Mouse (Mus musculus): Measurements from ENCODE around the gene Anapc11. TPM values are rescaled to one million over a fixed set of nuclear protein-coding genes. Genes with fewer than 3 reads are reported as not detected.

The Anapc11 gene
- polyA plus RNA-seq, 1 experiment from 2014 or later, result 174 TPM

DNA sequence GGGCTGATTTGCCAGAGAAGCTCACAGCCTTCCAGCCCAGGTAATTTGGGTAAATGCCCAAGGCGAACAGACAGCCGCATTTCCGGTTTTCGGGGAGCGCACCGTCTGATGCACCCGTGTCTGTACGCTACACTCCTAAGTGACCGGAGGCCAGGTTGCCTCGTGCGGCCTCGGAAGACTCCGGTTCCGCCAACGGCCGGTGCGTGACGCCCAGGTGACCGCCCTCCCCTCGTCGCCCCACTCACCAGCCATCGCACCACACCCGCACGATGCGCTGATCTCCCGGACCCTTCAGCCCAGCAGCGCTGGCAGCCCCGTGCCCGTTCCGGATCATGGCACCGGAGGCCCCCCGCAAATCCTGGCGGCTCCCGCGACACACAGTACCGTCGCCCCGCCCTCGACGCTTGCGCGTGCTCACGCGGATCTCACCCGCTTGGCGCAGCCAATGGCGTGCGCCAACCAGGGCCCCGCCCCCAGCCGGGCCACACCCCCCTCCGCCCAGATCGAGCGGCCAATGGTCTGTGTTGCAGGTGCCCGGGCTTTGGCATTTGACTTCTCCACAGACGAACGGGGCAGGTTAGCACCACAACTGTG lies 19.4 kb downstream of the Anapc11 start, which contains the start of gene Pcyt2:
TSS of gene Pcyt2 (minus strand) at position 418 of the 594 bp plus-strand sequence.
- Histone ChIP-seq H3K36me3 (peaks cover 70% of the 10 kb centered on the region), H3K27me3 (replicated peaks) (no peaks in the 10 kb centered on the region), H3K9ac (peak within 1 kb of the TSS; percentile 87), H3K4me3 (peak within 1 kb of the TSS; percentile 84), H3K9me3 (replicated peaks) (no peaks in the 10 kb centered on the region), H3K4me1 (replicated peaks) (peaks cover 27% of the 10 kb centered on the region), H3K27ac (ENCODE audit: poor library complexity, severe bottlenecking) (peak within 1 kb of the TSS; percentile 75), H3K4me2 (peak within 1 kb of the TSS; percentile 89)
- peak; percentile 97 for ATAC-seq (ENCODE audit: insufficient number of reproducible peaks, low FRiP score)
- under 1% methylated on average over 56 of the region's 56 CpGs for WGBS

- no peak overlapping the region; the same call in 1 of the 2 replicates for H3K9ac ChIP-seq
- H3K27ac ChIP-seq (ENCODE audit: poor library complexity, severe bottlenecking), result no peak overlapping the region
- H3K9me3 ChIP-seq (replicated peaks), result no peaks in the 10 kb centered on the region
- 93% methylated on average over 25 of the region's 25 CpGs for WGBS
- H3K36me3 ChIP-seq, result peaks cover 62% of the 10 kb centered on the region
- H3K4me1 ChIP-seq (replicated peaks), result peaks cover 29% of the 10 kb centered on the region
- H3K4me3 ChIP-seq, result no peak overlapping the region
- ATAC-seq (ENCODE audit: insufficient number of reproducible peaks, low FRiP score), result no peak
- no peaks in the 10 kb centered on the region for H3K27me3 ChIP-seq (replicated peaks)
- H3K4me2 ChIP-seq, result peak overlapping the region; percentile 89; the same call in 1 of the 2 replicates
Observed at GRCm38 (mm10) chr11:120618619-120619535, 20.7 kb downstream of the Anapc11 start.

- no peak for ATAC-seq (ENCODE audit: insufficient number of reproducible peaks, low FRiP score)
- Histone ChIP-seq H3K4me3 (no peak overlapping the region), H3K27ac (ENCODE audit: poor library complexity, severe bottlenecking) (no peak overlapping the region), H3K4me1 (replicated peaks) (peaks cover 32% of the 10 kb centered on the region), H3K27me3 (replicated peaks) (no peaks in the 10 kb centered on the region), H3K9ac (no peak overlapping the region), H3K9me3 (replicated peaks) (no peaks in the 10 kb centered on the region), H3K36me3 (peaks cover 51% of the 10 kb centered on the region), H3K4me2 (no peak overlapping the region)
- WGBS, result 90% methylated on average over 14 of the region's 14 CpGs
Observed at GRCm38 (mm10) chr11:120620195-120620594, 22.0 kb downstream of the Anapc11 start.

DNA sequence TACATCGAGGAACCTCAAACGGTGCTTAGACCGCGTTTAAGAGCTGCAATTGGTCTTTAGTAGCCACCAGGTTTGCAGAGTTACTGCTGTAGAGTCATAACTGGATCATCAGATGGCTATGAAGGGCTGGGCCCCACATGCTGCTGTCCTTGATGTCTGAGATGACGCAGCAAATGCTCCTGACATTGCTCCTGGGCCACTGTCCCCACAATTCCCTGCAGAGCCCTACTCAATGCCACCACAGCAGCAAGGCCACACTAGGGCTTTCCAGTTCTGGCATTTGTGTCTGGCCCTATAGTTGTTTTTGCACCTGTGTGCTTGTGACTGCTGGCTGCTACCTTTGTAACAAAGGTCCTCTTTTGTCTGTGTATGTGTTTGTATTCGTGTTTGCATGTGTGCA lies 24.6 kb downstream of the Anapc11 start:
- no peaks in the 10 kb centered on the region for H3K9me3 ChIP-seq (replicated peaks)
- no peak overlapping the region for H3K9ac ChIP-seq
- H3K36me3 ChIP-seq, result peaks cover 60% of the 10 kb centered on the region
- WGBS, result 84% methylated on average over 6 of the region's 6 CpGs
- no peak overlapping the region for H3K4me3 ChIP-seq
- H3K4me1 ChIP-seq (replicated peaks), result peaks cover 28% of the 10 kb centered on the region
- no peaks in the 10 kb centered on the region for H3K27me3 ChIP-seq (replicated peaks)
- no peak overlapping the region for H3K27ac ChIP-seq (ENCODE audit: poor library complexity, severe bottlenecking)
- no peak overlapping the region for H3K4me2 ChIP-seq
- ATAC-seq (ENCODE audit: insufficient number of reproducible peaks, low FRiP score), result no peak

GRCm38 (mm10) chr11:120623961-120624679 lies 25.9 kb downstream of the Anapc11 start:
- Histone ChIP-seq H3K27ac (ENCODE audit: poor library complexity, severe bottlenecking) (peak overlapping the region; percentile 54), H3K4me2 (peak overlapping the region; percentile 91), H3K27me3 (replicated peaks) (no peaks in the 10 kb centered on the region), H3K9me3 (replicated peaks) (no peaks in the 10 kb centered on the region), H3K4me1 (replicated peaks) (peaks cover 26% of the 10 kb centered on the region), H3K4me3 (peak overlapping the region; percentile 93), H3K36me3 (peaks cover 56% of the 10 kb centered on the region), H3K9ac (peak overlapping the region; percentile 80)
- ATAC-seq (ENCODE audit: insufficient number of reproducible peaks, low FRiP score), result peak; percentile 85
- 12% methylated on average over 30 of the region's 30 CpGs for WGBS

DNA sequence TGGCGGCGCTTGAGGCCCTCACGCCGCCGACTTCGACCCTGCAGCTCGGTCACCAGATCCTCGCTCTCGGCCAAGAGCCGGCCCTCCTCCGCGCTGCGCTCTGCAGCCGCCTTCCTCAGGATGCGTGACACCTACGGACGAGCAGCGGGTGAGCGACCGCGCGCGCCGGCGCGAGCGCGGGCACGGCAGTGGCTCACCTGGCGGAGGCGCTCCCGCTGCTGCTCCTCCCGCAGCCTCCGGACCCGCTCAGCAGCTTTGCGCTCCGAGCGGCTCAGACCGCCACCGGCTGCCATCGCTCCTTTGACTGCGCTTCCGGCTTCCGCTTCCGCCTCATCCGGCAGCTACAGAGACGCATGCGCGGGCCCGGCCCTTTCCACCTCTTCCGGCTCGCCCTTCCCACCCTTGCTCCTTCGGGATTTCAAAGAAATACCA lies 26.5 kb downstream of the Anapc11 start:
- H3K4me2 ChIP-seq, result peak overlapping the region; percentile 91
- ATAC-seq (ENCODE audit: insufficient number of reproducible peaks, low FRiP score), result peak; percentile 81
- peak overlapping the region; percentile 54 for H3K27ac ChIP-seq (ENCODE audit: poor library complexity, severe bottlenecking)
- no peaks in the 10 kb centered on the region for H3K27me3 ChIP-seq (replicated peaks)
- H3K9ac ChIP-seq, result peak overlapping the region; percentile 80
- under 1% methylated on average over 53 of the region's 53 CpGs for WGBS
- H3K9me3 ChIP-seq (replicated peaks), result no peaks in the 10 kb centered on the region
- H3K36me3 ChIP-seq, result peaks cover 56% of the 10 kb centered on the region
- H3K4me3 ChIP-seq, result peak overlapping the region; percentile 93
- H3K4me1 ChIP-seq (replicated peaks), result peaks cover 31% of the 10 kb centered on the region

DNA sequence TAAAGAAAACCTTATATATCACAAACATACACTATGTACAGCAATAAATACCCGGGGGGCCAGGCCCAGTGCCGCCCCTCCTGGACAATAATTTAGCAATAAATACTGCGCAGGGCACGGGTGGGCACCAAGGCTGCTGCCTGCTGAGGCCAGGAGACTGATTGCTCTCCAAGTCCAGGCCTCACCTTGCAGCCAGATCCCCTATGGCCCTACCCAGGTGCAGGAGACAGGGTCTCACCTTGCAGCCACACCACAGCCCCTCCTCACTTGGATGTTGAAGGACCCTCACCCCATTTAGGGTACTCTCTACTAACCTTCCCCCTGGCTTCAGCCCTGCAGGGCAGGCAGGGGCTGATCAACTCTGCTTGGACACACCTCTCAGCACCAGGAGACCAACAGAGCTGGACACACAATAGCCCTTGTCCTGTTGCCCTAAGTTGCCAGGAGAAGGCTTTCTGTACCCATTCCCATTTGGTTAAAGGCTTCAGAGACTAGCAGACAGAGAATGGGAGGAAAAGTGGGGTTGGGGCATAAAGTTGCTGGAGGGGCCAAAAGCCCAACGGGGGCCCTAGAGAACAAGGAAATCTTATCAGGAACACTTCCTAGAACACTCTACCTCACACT lies 27.0 kb downstream of the Anapc11 start, which contains the start of gene Sirt7:
TSS of gene Sirt7 (minus strand) at position 89 of the 624 bp plus-strand sequence.
- Histone ChIP-seq H3K27ac (ENCODE audit: poor library complexity, severe bottlenecking) (peak within 1 kb of the TSS; percentile 54), H3K4me1 (replicated peaks) (peaks cover 37% of the 10 kb centered on the region), H3K4me2 (peak within 1 kb of the TSS; percentile 91), H3K9ac (peak within 1 kb of the TSS; percentile 80), H3K36me3 (peaks cover 51% of the 10 kb centered on the region), H3K4me3 (peak within 1 kb of the TSS; percentile 93), H3K27me3 (replicated peaks) (no peaks in the 10 kb centered on the region), H3K9me3 (replicated peaks) (no peaks in the 10 kb centered on the region)
- ATAC-seq (ENCODE audit: insufficient number of reproducible peaks, low FRiP score), result no peak
- WGBS, result 12% methylated on average over 5 of the region's 5 CpGs

GRCm38 (mm10) chr11:120626785-120627467 lies 28.7 kb downstream of the Anapc11 start:
- H3K4me1 ChIP-seq (replicated peaks), result peaks cover 54% of the 10 kb centered on the region
- 88% methylated on average over 11 of the region's 11 CpGs for WGBS
- no peak overlapping the region for H3K4me2 ChIP-seq

GRCm38 (mm10) chr11:120627468-120628300 lies 29.5 kb downstream of the Anapc11 start:
- Histone ChIP-seq H3K27ac (ENCODE audit: poor library complexity, severe bottlenecking) (no peak overlapping the region), H3K4me2 (no peak overlapping the region), H3K9ac (no peak overlapping the region; the same call in 1 of the 2 replicates), H3K4me3 (no peak overlapping the region), H3K9me3 (replicated peaks) (no peaks in the 10 kb centered on the region), H3K27me3 (replicated peaks) (no peaks in the 10 kb centered on the region), H3K36me3 (peaks cover 27% of the 10 kb centered on the region), H3K4me1 (replicated peaks) (peaks cover 59% of the 10 kb centered on the region)
- WGBS, result 87% methylated on average over 22 of the region's 22 CpGs
- no peak for ATAC-seq (ENCODE audit: insufficient number of reproducible peaks, low FRiP score)

More at GRCm38 (mm10) chr11:120626785-120627467, 28.7 kb downstream of the Anapc11 start:
- H3K27ac ChIP-seq (ENCODE audit: poor library complexity, severe bottlenecking), result no peak overlapping the region
- peaks cover 35% of the 10 kb centered on the region for H3K36me3 ChIP-seq
- no peak overlapping the region for H3K9ac ChIP-seq
- H3K27me3 ChIP-seq (replicated peaks), result no peaks in the 10 kb centered on the region
- no peak for ATAC-seq (ENCODE audit: insufficient number of reproducible peaks, low FRiP score)
- no peak overlapping the region for H3K4me3 ChIP-seq
- no peaks in the 10 kb centered on the region for H3K9me3 ChIP-seq (replicated peaks)

All from heart, embryonic 12.5 days (tissue).